Mouse (Mus musculus): ENCODE results near the gene Tex14. TPM values are rescaled to one million over a fixed set of nuclear protein-coding genes. Genes with fewer than 3 reads are reported as not detected.

Gene Tex14
- polyA plus RNA-seq (2016; fragmentation: Nextera tagmentation; extraction: Ambion mirVana) = 0.60 TPM in 1 of 2 replicates, not detected in the other

GRCm38 (mm10) chr11:87404876-87405275, at the start of gene Tex14, which contains the start of gene Rad51c:
Gene Tex14 (plus strand): TSS chr11:87405065.
Gene Rad51c (minus strand): TSS chr11:87404954.
- Histone ChIP-seq H3K9ac (replicated peaks) (peak within 1 kb of the TSS; percentile 77), H3K27me3 (no peaks in the 10 kb centered on the region), H3K4me3 (peak within 1 kb of the TSS; percentile 65), H3K4me1 (peaks cover 5% of the 10 kb centered on the region; the same call in 1 of the 2 replicates), H3K9me3 (no peaks in the 10 kb centered on the region), H3K4me2 (replicated peaks) (peak within 1 kb of the TSS; percentile 71), H3K27ac (replicated peaks) (peak within 1 kb of the TSS; percentile 90), H3K36me3 (0 out of 2 replicates have a peak, but pooled peaks cover 4% of the 10 kb centered on the region)
- ATAC-seq (ENCODE audit: low FRiP score, low read depth) = peak; percentile 50; the same call in 1 of the 2 replicates
- 77% methylated on average over 27 of the region's 27 CpGs for WGBS

DNA sequence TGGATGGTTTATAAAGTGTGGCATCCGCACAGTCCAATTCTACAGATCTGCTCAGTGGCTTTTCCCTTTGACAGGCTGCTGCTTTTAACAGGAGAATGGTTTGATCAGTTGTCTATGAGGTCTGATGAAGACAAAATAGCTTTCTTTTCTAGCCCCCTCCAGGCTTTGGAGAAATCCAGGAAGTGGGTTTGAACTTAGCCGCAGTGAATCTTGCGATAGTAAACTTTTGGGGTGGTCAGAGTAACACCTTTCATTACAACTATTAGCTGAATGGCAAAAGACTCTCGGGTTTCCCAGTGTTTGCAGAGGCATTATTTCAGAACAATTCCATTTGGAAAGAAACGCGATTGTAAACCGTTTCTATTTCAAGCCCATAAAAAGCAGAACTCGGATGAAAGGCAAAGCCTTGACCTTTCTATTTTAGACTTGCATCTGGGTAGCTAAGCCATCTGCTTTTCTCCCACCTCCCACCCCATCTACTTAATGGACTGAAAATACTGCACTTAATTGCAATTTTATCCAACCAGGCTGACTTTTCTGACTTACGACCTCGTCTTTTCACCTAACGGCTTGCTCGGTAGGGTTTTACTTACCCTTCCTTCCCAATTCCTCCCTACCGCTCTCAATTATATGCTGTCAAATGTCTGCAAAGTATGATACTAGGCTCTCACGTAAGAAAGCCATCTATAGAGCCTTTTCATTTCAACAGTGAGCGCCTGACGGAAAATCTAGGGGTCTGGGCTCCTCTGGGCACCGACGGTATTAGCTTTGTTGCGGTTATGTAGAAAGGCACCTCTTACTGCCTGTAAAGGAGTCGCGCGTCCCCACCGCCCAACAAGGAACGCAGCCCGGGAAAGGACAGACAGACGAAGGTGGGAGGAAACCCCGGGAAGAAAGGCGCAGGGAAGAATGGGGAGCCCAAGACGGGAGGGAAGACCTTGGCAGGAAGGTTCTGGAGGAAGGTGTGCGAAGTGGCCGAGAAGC, 47.3 kb upstream of the Tex14 start:
- no peak for ATAC-seq (ENCODE audit: low FRiP score, low read depth)

DNA sequence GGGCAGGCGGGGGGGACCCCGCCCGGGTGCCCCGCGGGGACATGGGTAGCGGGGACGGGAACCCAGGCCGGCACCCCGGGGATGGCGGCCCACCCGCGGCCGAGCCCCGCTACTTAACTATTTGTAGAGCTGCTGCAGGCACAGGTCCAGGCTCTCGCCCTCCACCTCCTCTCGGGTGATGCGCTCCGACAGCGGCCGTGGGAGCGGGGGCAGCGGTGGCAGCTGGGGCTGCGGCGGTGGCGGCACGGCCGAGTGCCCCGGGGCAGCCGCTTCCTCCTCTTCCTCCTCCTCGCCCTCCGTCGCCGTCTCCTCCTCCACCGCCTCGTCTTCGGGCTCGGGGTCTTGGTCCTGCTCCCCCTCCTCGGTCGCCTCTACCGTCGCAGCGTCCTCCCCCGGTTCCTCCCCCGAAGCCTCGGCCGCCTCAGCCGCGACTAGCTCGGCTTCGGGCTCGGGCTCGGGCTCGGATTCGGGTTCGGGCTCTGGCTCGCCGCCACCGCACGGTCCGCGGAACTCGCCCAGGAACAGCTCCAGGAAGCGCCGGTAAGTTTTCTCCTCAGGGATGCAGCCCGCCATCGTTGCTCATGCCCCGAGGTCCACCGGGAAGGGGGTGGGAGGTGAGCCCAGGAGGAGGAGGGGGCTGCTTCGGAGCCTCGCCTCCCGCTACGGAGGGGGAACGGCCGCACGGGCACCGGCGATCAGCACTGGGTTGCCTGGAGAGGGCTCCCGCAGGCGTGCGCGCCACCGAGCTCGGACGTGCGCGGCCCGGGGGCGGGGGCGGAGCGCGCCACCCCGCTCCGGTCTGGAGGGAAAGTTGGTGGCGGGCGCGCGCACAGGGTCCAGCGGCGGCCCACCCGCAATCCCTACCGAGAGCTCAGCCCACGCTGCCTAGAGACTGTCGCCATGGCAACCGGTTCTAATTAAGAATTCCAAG, 46.3 kb upstream of the Tex14 start, which contains the start of gene Ppm1e:
TSS of gene Ppm1e (minus strand) at position 693 of the 931 bp plus-strand sequence.
- Histone ChIP-seq H3K4me3 (peak within 1 kb of the TSS; percentile 80), H3K4me1 (peaks cover 8% of the 10 kb centered on the region), H3K9me3 (no peaks in the 10 kb centered on the region), H3K4me2 (replicated peaks) (peak within 1 kb of the TSS; percentile 64), H3K27me3 (no peaks in the 10 kb centered on the region), H3K27ac (replicated peaks) (peak within 1 kb of the TSS; percentile 82), H3K36me3 (no peaks in the 10 kb centered on the region), H3K9ac (replicated peaks) (peak within 1 kb of the TSS; percentile 90)
- ATAC-seq (ENCODE audit: low FRiP score, low read depth) = peak; percentile 95
- under 1% methylated on average over 91 of the region's 104 CpGs for WGBS

More for the DNA sequence above, 47.3 kb upstream of the Tex14 start:
- no peaks in the 10 kb centered on the region for H3K36me3 ChIP-seq
- H3K4me2 ChIP-seq (replicated peaks) = peak overlapping the region; percentile 64
- 5% methylated on average over 31 of the region's 31 CpGs for WGBS
- peak overlapping the region; percentile 80 for H3K4me3 ChIP-seq
- peak overlapping the region; percentile 82 for H3K27ac ChIP-seq (replicated peaks)
- no peaks in the 10 kb centered on the region for H3K9me3 ChIP-seq
- peaks cover 8% of the 10 kb centered on the region for H3K4me1 ChIP-seq
- peak overlapping the region; percentile 90 for H3K9ac ChIP-seq (replicated peaks)
- no peaks in the 10 kb centered on the region for H3K27me3 ChIP-seq

DNA sequence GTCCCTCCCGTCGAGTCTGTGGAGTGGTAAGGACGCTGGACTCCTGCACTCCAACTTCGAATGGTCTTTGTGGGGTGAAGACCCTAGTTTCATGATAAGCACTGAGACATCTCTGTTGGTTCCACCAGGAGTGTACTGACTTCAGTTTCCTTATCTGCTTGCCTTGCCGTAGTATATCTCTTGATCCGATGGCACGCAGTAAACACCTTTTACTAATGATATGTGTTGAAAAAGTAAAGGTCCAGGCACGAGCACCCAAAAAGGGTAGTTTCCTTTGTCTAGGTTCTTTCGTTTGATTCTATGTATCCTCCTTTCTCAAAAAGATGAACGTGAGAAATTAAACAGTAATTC, 45.6 kb upstream of the Tex14 start:
- H3K9ac ChIP-seq (replicated peaks) = no peak overlapping the region
- no peaks in the 10 kb centered on the region for H3K9me3 ChIP-seq
- no peak overlapping the region for H3K27ac ChIP-seq (replicated peaks)
- ATAC-seq (ENCODE audit: low FRiP score, low read depth) = no peak
- no peaks in the 10 kb centered on the region for H3K27me3 ChIP-seq
- H3K4me3 ChIP-seq = peak overlapping the region; percentile 80
- 13% methylated on average over 10 of the region's 10 CpGs for WGBS
- peak overlapping the region; percentile 64 for H3K4me2 ChIP-seq (replicated peaks)
- H3K36me3 ChIP-seq = no peaks in the 10 kb centered on the region
- H3K4me1 ChIP-seq = peaks cover 8% of the 10 kb centered on the region

DNA sequence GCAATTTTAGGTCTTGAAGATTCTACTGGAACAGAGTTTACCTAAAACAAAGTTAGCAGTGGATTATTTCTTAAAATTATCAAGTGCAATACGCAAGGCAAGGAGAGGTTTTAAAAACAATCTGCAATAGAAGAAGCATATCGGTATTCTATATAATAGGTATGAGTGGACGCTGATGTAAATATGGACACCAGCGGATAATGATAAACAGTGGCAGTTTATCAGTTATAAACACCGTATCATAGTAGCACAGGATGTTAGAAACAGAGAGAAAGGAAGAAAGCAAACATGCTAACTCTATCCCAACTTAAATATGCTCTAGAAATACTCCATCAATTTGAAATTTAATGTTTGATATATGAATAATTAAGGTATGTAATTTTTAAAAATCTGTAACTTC, 39.7 kb upstream of the Tex14 start:
- ATAC-seq (ENCODE audit: low FRiP score, low read depth) = no peak
- Histone ChIP-seq H3K4me1 (no peaks in the 10 kb centered on the region), H3K36me3 (no peaks in the 10 kb centered on the region), H3K27ac (replicated peaks) (no peak overlapping the region), H3K9ac (replicated peaks) (no peak overlapping the region), H3K4me2 (replicated peaks) (no peak overlapping the region), H3K27me3 (no peaks in the 10 kb centered on the region), H3K4me3 (no peak overlapping the region), H3K9me3 (no peaks in the 10 kb centered on the region)
- WGBS = 93% methylated on average over 5 of the region's 5 CpGs

DNA sequence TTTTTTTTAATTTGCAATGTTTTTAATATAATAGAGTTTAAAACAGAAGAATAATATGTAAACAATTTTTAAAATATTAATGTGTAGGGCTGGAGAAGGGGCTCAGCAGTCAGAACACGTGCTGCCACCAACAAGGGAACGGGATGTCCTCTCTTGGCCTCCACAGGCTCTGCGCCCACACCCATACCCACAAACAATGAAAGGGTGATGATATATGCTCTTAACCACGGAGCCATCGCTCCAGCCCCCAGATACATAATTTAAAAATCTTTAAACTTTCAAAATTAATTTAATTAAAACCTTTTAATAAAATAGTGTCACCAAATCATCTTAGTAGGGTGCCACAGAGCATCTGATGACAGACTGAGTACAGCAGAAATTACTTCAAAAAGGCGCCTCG, 37.8 kb upstream of the Tex14 start:
- Histone ChIP-seq H3K4me2 (replicated peaks) (no peak overlapping the region), H3K27ac (replicated peaks) (no peak overlapping the region), H3K9ac (replicated peaks) (no peak overlapping the region), H3K4me1 (no peaks in the 10 kb centered on the region), H3K4me3 (no peak overlapping the region), H3K27me3 (no peaks in the 10 kb centered on the region), H3K9me3 (no peaks in the 10 kb centered on the region), H3K36me3 (no peaks in the 10 kb centered on the region)
- no peak for ATAC-seq (ENCODE audit: low FRiP score, low read depth)
- WGBS = 90% methylated on average over 7 of the region's 7 CpGs

- H3K9me3 ChIP-seq = no peaks in the 10 kb centered on the region
- H3K9ac ChIP-seq (replicated peaks) = no peak overlapping the region
- H3K27me3 ChIP-seq = no peaks in the 10 kb centered on the region
- no peak for ATAC-seq (ENCODE audit: low FRiP score, low read depth)
- H3K36me3 ChIP-seq = no peaks in the 10 kb centered on the region
- no peaks in the 10 kb centered on the region for H3K4me1 ChIP-seq
- no peak overlapping the region for H3K4me3 ChIP-seq
- no peak overlapping the region for H3K27ac ChIP-seq (replicated peaks)
- no peak overlapping the region for H3K4me2 ChIP-seq (replicated peaks)
- 84% methylated on average over 9 of the region's 9 CpGs for WGBS
Observed at GRCm38 (mm10) chr11:87367865-87368580, 36.8 kb upstream of the Tex14 start.

DNA sequence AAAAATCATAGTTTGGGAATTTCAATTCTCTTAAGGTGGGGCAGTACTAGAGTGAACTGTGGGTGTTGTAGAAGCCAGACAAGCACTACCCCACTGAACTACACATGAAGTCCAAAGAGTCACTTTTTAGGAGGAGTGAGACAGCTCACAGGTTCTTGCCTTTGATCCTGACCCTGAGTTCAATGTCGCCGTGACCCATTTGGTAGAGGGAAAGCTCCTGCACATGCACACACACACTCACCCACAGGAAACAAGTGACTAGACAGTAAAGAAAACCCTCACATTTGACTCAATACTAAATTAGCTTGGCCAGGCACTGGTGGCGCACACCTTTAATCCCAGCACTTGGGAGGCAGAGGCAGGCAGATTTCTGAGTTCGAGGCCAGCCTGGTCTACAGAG, 20.3 kb upstream of the Tex14 start:
- 95% methylated on average over 4 of the region's 4 CpGs for WGBS
- Histone ChIP-seq H3K4me3 (no peak overlapping the region), H3K4me1 (no peaks in the 10 kb centered on the region), H3K27me3 (no peaks in the 10 kb centered on the region), H3K9me3 (no peaks in the 10 kb centered on the region), H3K27ac (replicated peaks) (no peak overlapping the region), H3K36me3 (no peaks in the 10 kb centered on the region), H3K4me2 (replicated peaks) (no peak overlapping the region), H3K9ac (replicated peaks) (no peak overlapping the region)
- ATAC-seq (ENCODE audit: low FRiP score, low read depth) = no peak

DNA sequence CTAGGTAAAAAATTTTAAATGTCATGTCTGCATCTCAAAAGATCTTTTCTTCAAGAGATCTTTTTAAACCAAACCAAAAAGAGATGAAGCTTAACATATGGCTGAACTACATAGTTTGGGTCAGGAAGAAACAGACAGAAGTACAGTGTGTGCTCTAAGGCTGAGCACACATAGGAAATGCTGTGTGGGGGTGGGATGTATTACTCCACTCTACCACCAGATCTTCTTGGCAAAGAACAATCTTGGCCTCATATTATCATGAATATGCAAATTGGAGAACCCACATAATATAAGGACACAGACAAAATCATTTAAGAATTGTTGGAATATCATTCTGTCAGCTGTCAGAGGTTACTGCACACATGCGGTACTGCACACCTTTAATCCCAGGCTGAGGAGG, 19.2 kb upstream of the Tex14 start:
- WGBS = 94% methylated on average over 1 of the region's 1 CpGs
- H3K9ac ChIP-seq (replicated peaks) = no peak overlapping the region
- H3K36me3 ChIP-seq = no peaks in the 10 kb centered on the region
- no peak overlapping the region for H3K27ac ChIP-seq (replicated peaks)
- H3K27me3 ChIP-seq = no peaks in the 10 kb centered on the region
- no peaks in the 10 kb centered on the region for H3K4me1 ChIP-seq
- ATAC-seq (ENCODE audit: low FRiP score, low read depth) = no peak
- no peak overlapping the region for H3K4me3 ChIP-seq
- no peaks in the 10 kb centered on the region for H3K9me3 ChIP-seq
- no peak overlapping the region for H3K4me2 ChIP-seq (replicated peaks)

DNA sequence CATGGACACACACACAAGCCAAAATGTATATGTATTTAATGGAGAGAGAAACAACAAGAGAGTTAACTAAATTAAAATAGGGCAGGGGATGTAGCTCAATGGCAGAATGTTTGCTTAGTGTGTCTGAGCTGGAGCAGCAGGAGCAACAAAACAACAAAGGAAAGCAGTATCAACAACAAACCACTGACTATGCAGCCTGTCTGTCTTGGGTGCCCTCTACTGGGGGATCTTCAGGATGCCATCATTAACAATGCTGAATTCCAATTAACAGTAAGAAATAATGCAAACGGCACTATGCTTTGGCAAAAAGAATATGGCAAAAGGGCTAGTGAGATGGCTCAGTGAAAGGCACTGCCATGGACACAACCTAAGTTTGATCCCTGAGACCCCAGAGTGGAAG, 11.0 kb upstream of the Tex14 start:
- ATAC-seq (ENCODE audit: low FRiP score, low read depth) = no peak
- Histone ChIP-seq H3K9me3 (no peaks in the 10 kb centered on the region), H3K27ac (replicated peaks) (no peak overlapping the region), H3K4me3 (no peak overlapping the region), H3K4me1 (no peaks in the 10 kb centered on the region), H3K36me3 (no peaks in the 10 kb centered on the region), H3K9ac (replicated peaks) (no peak overlapping the region), H3K27me3 (no peaks in the 10 kb centered on the region), H3K4me2 (replicated peaks) (no peak overlapping the region)
- 64% methylated on average over 1 of the region's 1 CpGs for WGBS

DNA sequence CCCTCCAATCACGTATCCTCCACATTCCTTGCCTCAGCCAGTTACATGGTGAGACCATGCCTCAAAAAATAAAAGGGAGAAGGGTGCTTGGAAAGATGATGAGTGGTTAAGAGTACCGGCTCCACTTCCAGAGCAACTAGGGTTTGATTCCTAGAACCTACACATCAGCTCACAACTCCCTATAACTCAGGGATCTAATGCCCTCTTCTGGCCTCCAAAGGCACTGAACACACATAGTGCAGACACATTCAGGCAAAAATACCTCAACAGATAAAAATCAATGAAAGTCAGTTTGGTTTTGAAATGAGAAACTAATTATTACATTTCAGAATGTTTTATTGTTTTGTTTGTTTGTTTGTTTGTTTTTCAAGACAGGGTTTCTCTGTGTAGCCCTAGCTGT, 6.5 kb upstream of the Tex14 start:
- 92% methylated on average over 2 of the region's 2 CpGs for WGBS
- Histone ChIP-seq H3K4me3 (no peak overlapping the region), H3K4me1 (no peaks in the 10 kb centered on the region), H3K9ac (replicated peaks) (no peak overlapping the region), H3K4me2 (replicated peaks) (no peak overlapping the region), H3K9me3 (no peaks in the 10 kb centered on the region), H3K27me3 (no peaks in the 10 kb centered on the region), H3K27ac (replicated peaks) (no peak overlapping the region), H3K36me3 (0 out of 2 replicates have a peak, but pooled peaks cover 4% of the 10 kb centered on the region)
- ATAC-seq (ENCODE audit: low FRiP score, low read depth) = no peak
